Mouse (Mus musculus) erythroblast, embryonic 14.5 days (primary cell): Measurements from ENCODE around the gene 1810013L24Rik.

Experiments
- GATA1 ChIP-seq: IDR thresholded peaks from 2 replicates; pipeline ENCODE4 v1.6.1; 2012; ENCODE audit warnings: low read length, inconsistent platforms, mixed read lengths
- TAL1 ChIP-seq: IDR thresholded peaks from 3 replicates; pipeline ENCODE4 v1.6.1; 2012; ENCODE audit warnings: low read length, inconsistent platforms, mixed read lengths

DNA sequence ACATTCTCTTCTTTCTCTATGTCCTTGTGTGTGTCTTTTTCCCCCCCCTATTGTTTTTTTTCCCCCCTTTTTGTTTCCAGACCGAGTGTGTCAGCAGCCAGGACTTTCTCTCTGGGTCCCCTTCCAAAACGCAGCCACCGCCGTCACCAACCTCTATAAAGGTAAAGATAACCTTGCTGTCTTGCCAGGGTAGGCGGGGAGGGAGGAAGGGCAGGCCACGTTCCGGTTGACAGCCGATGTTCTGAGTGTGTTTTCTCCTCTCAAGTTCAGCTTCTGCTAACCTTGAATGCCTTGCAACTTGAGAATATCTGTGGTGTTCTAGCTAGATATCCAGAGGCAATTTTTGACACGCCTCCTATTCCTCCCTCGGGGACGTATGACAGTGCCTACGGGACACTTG, 1.3 kb downstream of the 1810013L24Rik start:
- TF ChIP-seq TAL1 (no peak), GATA1 (no peak)
